8 mouse cellular contexts compared by ENCODE assay signal in genomic region chr5:117497084-117497483, GRCm38 (mm10).
A peak's percentile ranks its signal among the peaks of the same experiment; 100 is the strongest.
DNase-seq lines count a peak whose midpoint lies in the region; TF ChIP-seq lines count a peak whose summit lies in the region.

No protein-coding gene starts in this region.

- H3K36me3 ChIP-seq in thymus, adult 2 months (ENCODE audit: control insufficient read depth, insufficient read depth, low read length) = no peaks in the 10 kb centered on the region

- 73% methylated on average over 21 of the region's 21 CpGs for WGBS in thymus, adult 2 months

- no peak overlapping the region for H3K4me3 ChIP-seq in thymus, adult 2 months (ENCODE audit: control insufficient read depth, insufficient read depth, low read length)
- no peak overlapping the region for H3K4me3 ChIP-seq in embryonic fibroblast, embryonic 13.5 days (ENCODE audit: insufficient read depth, low read length)

- H3K27me3 ChIP-seq in thymus, adult 2 months (ENCODE audit: control insufficient read depth, insufficient read depth, low read length) = no peaks in the 10 kb centered on the region

- TF ChIP-seq CTCF in thymus, adult 2 months (IDR thresholded peaks at IDR 0.05; ENCODE audit: borderline replicate concordance, control insufficient read depth, extremely low read depth, insufficient read depth, low read length, poor library complexity) = peak; percentile 73; the same call in 1 of the 2 replicates
- TF ChIP-seq CTCF in embryonic fibroblast, embryonic 13.5 days (IDR thresholded peaks at IDR 0.05; ENCODE audit: borderline replicate concordance, insufficient read depth, low read length) = peak; percentile 45; the same call in 1 of the 2 replicates

- DNase-seq in heart, postnatal 14 days = peak; percentile 13 to 23
- no peak for DNase-seq in heart, postnatal 25 days (ENCODE audit: low spot score)
- peak; percentile 41 for DNase-seq in thymus, adult 2 months
- DNase-seq in thymus, adult 18-20 months = no peak
- peak; percentile 79 for DNase-seq in thymus, postnatal 4 days
- no peak for DNase-seq in gastrocnemius, adult 8-10 months (ENCODE audit: low spot score in 2 of 2)
- DNase-seq in layer of hippocampus, adult 11-12 months (ENCODE audit: low spot score) = no peak

- H3K4me1 ChIP-seq in thymus, adult 2 months (replicated peaks; ENCODE audit: control insufficient read depth, insufficient read depth, low read length) = no peaks in the 10 kb centered on the region
- H3K4me1 ChIP-seq in embryonic fibroblast, embryonic 13.5 days (ENCODE audit: control insufficient read depth, insufficient read depth, low read length) = no peaks in the 10 kb centered on the region

- no peak overlapping the region for H3K27ac ChIP-seq in thymus, adult 2 months (ENCODE audit: control insufficient read depth, insufficient read depth, low read length)
- no peak overlapping the region for H3K27ac ChIP-seq in embryonic fibroblast, embryonic 13.5 days (ENCODE audit: insufficient read depth, low read length)

- intact Hi-C loops in heart, postnatal 14 days (cut with DNase I) = no loop called here
- intact Hi-C loops in heart, postnatal 25 days (cut with DNase I) = no loop called here

- no peak for TF ChIP-seq POLR2A in thymus, adult 2 months (IDR thresholded peaks at IDR 0.05; ENCODE audit: control insufficient read depth, extremely low read depth, insufficient read depth, low read length, poor library complexity)
- TF ChIP-seq POLR2A in embryonic fibroblast, embryonic 13.5 days (IDR thresholded peaks at IDR 0.05; ENCODE audit: low read depth, low read length) = no peak

Comparison
In these comparisons a context has a peak if more than half of its experiments do, and no peak if none do; other contexts are left out.
1. DNase-seq: peak in heart, postnatal 14 days (2 of 2), thymus, adult 2 months (single experiment) and thymus, postnatal 4 days (single experiment); none in heart, postnatal 25 days (single experiment), thymus, adult 18-20 months (0 of 2), gastrocnemius, adult 8-10 months (0 of 2) and layer of hippocampus, adult 11-12 months (single experiment).